Mouse (Mus musculus) embryonic fibroblast, embryonic 13.5 days (primary cell): Measurements from ENCODE around the gene Hltf.

Source experiments
- CTCF ChIP-seq: IDR thresholded peaks from 2 replicates; pipeline ENCODE4 v1.5.1; 2011; ENCODE audit warnings: mild to moderate bottlenecking, control low read depth, low read length, moderate library complexity, borderline replicate concordance; ENCODE audit not compliant: insufficient read depth
- POLR2A ChIP-seq: IDR thresholded peaks from 2 replicates; pipeline ENCODE4 v1.6.1; 2011; ENCODE audit warnings: low read depth, mild to moderate bottlenecking, control low read depth, low read length, moderate library complexity

- no peak for TF ChIP-seq POLR2A
- no peak for TF ChIP-seq CTCF
Observed at GRCm38 (mm10) chr3:20130456-20131349, 73.1 kb downstream of the Hltf start.
